Mouse (Mus musculus) erythroid progenitor cell, adult 5-6 weeks (primary cell): ENCODE data around the gene 1700018F24Rik. TPM values are rescaled to one million over a fixed set of nuclear protein-coding genes. Genes with fewer than 3 reads are reported as not detected.
"Not testable (repeated sequence)": the region's sequence is repeated elsewhere in the genome, so short reads cannot be mapped to it uniquely, and the experiment has no call there.

Source experiments
- ATAC-seq: replicated peaks from 2 replicates; pipeline ENCODE4 v1.8.0; 2016; ENCODE audit warnings: moderate number of reproducible peaks, mild to moderate bottlenecking, moderate TSS enrichment, inconsistent platforms; ENCODE audit not compliant: poor library complexity, low FRiP score, severe bottlenecking
- total RNA-seq, 2 experiments: library from RNA; stranded (forward) in 1 of 2; stranded (reverse) in 1 of 2; fragments of 150-400 nt in 1 of 2; fragments of 186-747, 209-891 nt in 1 of 2; gene quantifications; 2 replicates each; pipeline versions ENCODE4 v1.2.3 to v1.2.4; 2015 to 2017; ENCODE audit warnings: low replicate concordance in 2 of 2

1700018F24Rik gene
- total RNA-seq, 2 experiments from 2014 or later: not detected

DNA sequence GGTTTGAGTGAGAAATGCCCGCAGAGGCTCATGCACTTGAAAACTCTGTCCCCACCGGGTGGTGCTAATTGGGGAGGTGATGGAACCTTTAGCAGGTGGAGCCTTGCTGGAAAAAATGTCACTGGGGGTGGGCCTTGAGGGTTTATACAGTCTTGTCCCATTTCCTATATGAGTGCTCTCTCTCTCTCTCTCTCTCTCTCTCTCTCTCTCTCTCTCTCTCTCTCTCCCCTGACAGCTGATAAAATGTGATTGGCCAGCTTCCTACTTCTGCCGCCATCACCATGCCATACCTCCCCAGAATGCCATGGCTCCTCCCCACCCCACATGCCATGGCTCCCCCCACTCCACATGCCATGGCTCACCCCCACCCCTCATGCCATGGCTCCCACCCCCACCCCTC is 32.3 kb downstream of the 1700018F24Rik start:
- no peak for ATAC-seq

DNA sequence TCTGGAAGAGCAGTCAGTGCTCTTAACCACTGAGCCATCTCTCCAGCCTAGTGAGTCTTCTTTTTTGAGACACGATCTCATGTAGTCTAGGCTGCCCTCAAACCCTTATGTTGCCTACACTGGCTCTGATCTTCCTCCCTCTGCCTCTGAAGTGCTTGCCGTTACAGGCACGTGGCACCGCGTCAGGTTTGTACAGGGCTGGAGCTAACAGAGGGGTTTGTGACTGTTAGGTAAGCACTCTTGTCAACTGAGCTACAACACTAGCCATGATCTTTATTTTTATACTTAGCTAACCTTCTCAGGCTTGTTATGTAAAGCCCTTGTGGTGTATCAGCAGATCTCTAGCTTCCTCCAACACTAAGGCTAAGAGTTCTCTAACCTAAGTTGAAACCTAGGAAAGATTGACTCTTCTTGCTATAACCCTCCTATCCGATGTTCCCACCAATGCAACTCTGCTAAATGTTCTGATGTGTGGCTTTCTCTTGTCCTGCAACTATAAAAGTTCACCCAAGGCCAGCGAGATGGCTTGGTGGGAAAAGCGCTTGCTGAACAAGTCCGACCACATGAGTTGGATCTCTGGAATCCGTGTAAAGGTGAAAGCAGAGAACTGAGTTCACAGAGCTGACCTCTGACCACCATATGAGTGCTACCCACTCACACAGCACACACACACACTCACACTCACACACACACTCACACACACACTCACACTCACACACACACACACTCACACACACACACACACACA is 39.2 kb downstream of the 1700018F24Rik start:
- ATAC-seq: no peak

DNA sequence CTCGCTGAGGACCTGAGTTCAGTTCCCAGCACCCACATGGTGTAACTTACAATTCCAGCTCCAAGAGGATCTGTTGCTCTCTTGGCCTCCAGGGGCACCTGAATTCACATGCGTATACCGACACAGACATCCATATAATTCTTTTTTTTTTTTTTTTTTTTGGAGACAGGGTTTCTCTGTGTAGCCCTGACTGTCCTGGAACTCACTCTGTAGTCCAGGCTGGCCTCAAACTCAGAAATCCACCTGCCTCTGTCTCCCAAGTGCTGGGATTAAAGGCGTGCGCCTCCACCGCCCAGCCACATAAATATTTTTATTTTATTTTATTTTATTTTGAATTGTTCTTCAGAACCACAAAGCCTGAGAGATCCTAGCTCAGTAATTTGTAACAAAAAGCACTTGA is 40.4 kb downstream of the 1700018F24Rik start:
- not testable (repeated sequence) for ATAC-seq

DNA sequence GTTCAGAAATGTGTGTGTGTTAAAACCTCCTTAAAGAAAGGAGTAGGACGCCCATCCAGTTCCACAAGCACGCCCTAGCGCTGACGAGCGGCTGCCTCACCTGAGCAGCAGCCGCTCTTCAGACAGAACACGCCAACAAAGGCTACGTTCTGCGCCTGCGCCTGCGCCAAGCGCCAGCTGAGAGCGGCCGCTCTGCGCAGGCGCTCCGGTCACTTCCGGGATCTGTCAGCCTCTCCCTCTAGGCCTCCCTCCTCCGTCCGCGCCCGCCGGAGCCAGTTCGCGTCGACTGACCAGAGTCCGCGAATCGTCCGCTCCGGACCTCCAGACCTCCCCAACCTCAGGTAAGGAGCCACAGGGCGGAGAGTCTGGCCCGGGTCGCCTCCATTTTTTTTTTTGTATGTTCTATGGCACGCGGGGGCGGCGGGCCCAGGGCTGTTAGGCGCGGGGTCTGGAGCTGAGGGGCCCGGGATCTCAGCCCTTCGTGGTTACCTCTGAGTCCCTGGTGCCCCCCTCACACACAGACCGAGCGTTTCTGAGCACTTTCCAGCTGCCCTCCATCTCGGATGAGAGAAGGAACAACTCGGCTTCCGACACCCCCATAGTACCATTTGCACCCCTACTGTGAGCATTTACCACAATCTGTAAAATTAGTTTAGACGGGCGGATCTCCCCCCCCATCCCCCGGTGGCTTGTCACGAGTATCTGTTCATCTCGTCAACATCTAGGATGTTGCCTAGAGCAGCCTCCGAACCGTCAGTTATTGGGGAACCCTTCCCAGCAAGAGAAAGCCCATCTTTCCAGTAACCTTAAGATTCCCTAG is 41.1 kb downstream of the 1700018F24Rik start, which contains the start of the genes Arpc1a and Kpna7:
Gene Arpc1a (plus strand): TSS at position 199 of the 820 bp plus-strand sequence.
Gene Kpna7 (minus strand): TSS at position 399 of the 820 bp plus-strand sequence.
- ATAC-seq: peak; percentile 99

DNA sequence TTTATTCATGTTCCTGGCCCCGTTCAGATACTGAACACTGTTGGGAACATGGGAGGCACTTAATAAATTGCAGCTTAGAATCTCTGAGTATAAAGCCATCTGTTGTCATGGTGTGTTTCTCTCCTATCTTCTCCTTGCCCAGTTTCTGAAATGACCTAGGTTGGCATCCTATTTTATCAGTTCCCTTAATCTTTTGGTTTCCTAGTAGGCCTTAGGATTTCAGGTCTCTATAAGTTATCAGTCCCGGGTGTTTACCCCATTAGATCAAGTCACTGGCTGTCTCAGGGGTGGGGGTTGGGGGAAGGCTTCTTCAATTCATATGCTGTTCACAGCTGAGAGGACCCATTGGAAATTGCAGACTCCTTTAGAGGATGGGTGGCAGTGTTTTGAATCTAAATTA is 42.0 kb downstream of the 1700018F24Rik start:
- no peak for ATAC-seq

DNA sequence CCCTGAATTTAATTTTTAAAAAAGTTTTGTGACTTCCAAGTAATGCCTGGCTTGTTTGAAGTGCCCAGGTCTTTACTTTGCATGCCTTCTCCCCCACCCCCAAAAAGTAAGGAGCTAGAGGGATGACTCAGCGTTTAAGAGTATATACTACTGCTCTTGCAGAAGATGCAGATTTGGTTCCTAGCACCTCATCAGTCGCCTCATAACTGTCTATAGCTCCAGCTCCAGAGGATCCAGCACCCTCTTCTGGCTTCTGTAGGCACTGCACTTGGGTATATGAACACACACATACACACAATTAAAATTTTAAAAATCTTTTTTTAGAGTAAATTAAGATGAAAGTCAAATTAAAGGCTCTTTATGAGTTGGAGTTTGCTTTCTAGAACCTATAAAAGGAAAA is 45.4 kb downstream of the 1700018F24Rik start:
- ATAC-seq: no peak

DNA sequence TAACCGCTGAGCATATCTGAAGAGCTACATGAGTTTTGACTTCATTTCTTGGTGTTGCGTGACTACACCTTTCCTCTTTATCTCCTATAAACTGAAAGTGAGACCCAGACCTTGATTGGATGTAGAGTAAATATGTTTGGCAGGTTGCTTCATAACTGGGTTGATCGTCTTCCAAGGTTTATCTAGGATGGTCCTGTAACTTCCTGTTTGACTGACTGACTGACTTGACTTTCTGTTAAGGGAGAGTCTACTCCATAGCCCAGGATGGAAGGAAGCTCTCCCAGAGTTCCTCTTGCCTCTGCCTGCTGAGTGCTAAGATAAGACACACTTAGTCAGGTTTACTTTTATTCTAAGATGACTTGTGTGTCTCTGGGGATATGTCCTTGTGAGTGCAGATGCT is 47.1 kb downstream of the 1700018F24Rik start:
- no peak for ATAC-seq

Other genes with a start within 250 kb of the 1700018F24Rik start
- gene Smurf1, start 77.1 kb upstream of the 1700018F24Rik start, total RNA-seq (2015; ENCODE audit: low replicate concordance): not detected in 2 replicates
- 1.9 and 2.1 TPM in 2 replicates for gene Smurf1, start 77.1 kb upstream of the 1700018F24Rik start, total RNA-seq (2017; ENCODE audit: low replicate concordance)
- gene Gm4871, start 10.2 kb upstream of the 1700018F24Rik start, total RNA-seq (2015; ENCODE audit: low replicate concordance): not detected in 2 replicates
- gene Gm4871, start 10.2 kb upstream of the 1700018F24Rik start, total RNA-seq (2017; ENCODE audit: low replicate concordance): not detected in 2 replicates
- gene Arpc1a, start 40.8 kb downstream of the 1700018F24Rik start, total RNA-seq (2015; ENCODE audit: low replicate concordance): 54.9 and 76.0 TPM in 2 replicates
- 17.3 and 34.7 TPM in 2 replicates for gene Arpc1a, start 40.8 kb downstream of the 1700018F24Rik start, total RNA-seq (2017; ENCODE audit: low replicate concordance)
- gene Kpna7, start 41.0 kb downstream of the 1700018F24Rik start, total RNA-seq (2015; ENCODE audit: low replicate concordance): not detected in 2 replicates
- not detected in 2 replicates for gene Kpna7, start 41.0 kb downstream of the 1700018F24Rik start, total RNA-seq (2017; ENCODE audit: low replicate concordance)
- gene Arpc1b, start 71.2 kb downstream of the 1700018F24Rik start, total RNA-seq (2015; ENCODE audit: low replicate concordance): 42.8 and 47.6 TPM in 2 replicates
- 29.4 and 33.0 TPM in 2 replicates for gene Arpc1b, start 71.2 kb downstream of the 1700018F24Rik start, total RNA-seq (2017; ENCODE audit: low replicate concordance)
- gene Pdap1, start 97.2 kb downstream of the 1700018F24Rik start, total RNA-seq (2015; ENCODE audit: low replicate concordance): 33.5 and 34.4 TPM in 2 replicates
- 85.3 and 103 TPM in 2 replicates for gene Pdap1, start 97.2 kb downstream of the 1700018F24Rik start, total RNA-seq (2017; ENCODE audit: low replicate concordance)
- 91.0 and 168 TPM in 2 replicates for gene Bud31, start 97.4 kb downstream of the 1700018F24Rik start, total RNA-seq (2015; ENCODE audit: low replicate concordance)
- 128 and 139 TPM in 2 replicates for gene Bud31, start 97.4 kb downstream of the 1700018F24Rik start, total RNA-seq (2017; ENCODE audit: low replicate concordance)
- 4.2 and 13.7 TPM in 2 replicates for gene Ptcd1, start 124.1 kb downstream of the 1700018F24Rik start, total RNA-seq (2015; ENCODE audit: low replicate concordance)
- 8.1 and 8.5 TPM in 2 replicates for gene Ptcd1, start 124.1 kb downstream of the 1700018F24Rik start, total RNA-seq (2017; ENCODE audit: low replicate concordance)
- gene Cpsf4, start 124.2 kb downstream of the 1700018F24Rik start, total RNA-seq (2015; ENCODE audit: low replicate concordance): 29.8 and 37.8 TPM in 2 replicates
- 33.1 and 36.8 TPM in 2 replicates for gene Cpsf4, start 124.2 kb downstream of the 1700018F24Rik start, total RNA-seq (2017; ENCODE audit: low replicate concordance)
- 185 and 225 TPM in 2 replicates for gene Atp5j2, start 149.1 kb downstream of the 1700018F24Rik start, total RNA-seq (2015; ENCODE audit: low replicate concordance)
- 43.9 and 68.5 TPM in 2 replicates for gene Atp5j2, start 149.1 kb downstream of the 1700018F24Rik start, total RNA-seq (2017; ENCODE audit: low replicate concordance)
- gene Zkscan14, start 158.9 kb downstream of the 1700018F24Rik start, total RNA-seq (2015; ENCODE audit: low replicate concordance): 5.9 and 10.8 TPM in 2 replicates
- gene Zkscan14, start 158.9 kb downstream of the 1700018F24Rik start, total RNA-seq (2017; ENCODE audit: low replicate concordance): 8.1 and 14.2 TPM in 2 replicates
- 3.2 and 5.0 TPM in 2 replicates for gene Zkscan5, start 161.6 kb downstream of the 1700018F24Rik start, total RNA-seq (2015; ENCODE audit: low replicate concordance)
- 4.2 and 8.2 TPM in 2 replicates for gene Zkscan5, start 161.6 kb downstream of the 1700018F24Rik start, total RNA-seq (2017; ENCODE audit: low replicate concordance)
- gene Zfp655, start 188.7 kb downstream of the 1700018F24Rik start, total RNA-seq (2015; ENCODE audit: low replicate concordance): 21.4 and 30.6 TPM in 2 replicates
- gene Zfp655, start 188.7 kb downstream of the 1700018F24Rik start, total RNA-seq (2017; ENCODE audit: low replicate concordance): 16.3 and 21.6 TPM in 2 replicates
- 2.9 and 4.2 TPM in 2 replicates for gene Zscan25, start 237.5 kb downstream of the 1700018F24Rik start, total RNA-seq (2015; ENCODE audit: low replicate concordance)
- not detected in 2 replicates for gene Zscan25, start 237.5 kb downstream of the 1700018F24Rik start, total RNA-seq (2017; ENCODE audit: low replicate concordance)